Mouse (Mus musculus) ES-E14 (cell line): Measurements from ENCODE around the gene Macrod1.

Source experiments
- CHD2 ChIP-seq: IDR thresholded peaks from 2 replicates; pipeline ENCODE4 v1.6.1; 2014; ENCODE audit warnings: mild to moderate bottlenecking, low read depth, low read length, inconsistent platforms
- HCFC1 ChIP-seq: IDR thresholded peaks from 2 replicates; pipeline ENCODE4 v1.6.1; 2012; ENCODE audit warnings: low read length, inconsistent platforms, borderline replicate concordance; ENCODE audit not compliant: insufficient read depth
- MAFK ChIP-seq: IDR thresholded peaks from 2 replicates; pipeline ENCODE4 v1.6.1; 2014; ENCODE audit warnings: mild to moderate bottlenecking, low read depth, low read length, inconsistent platforms; ENCODE audit not compliant: insufficient read depth
- ZC3H11A ChIP-seq: IDR thresholded peaks from 2 replicates; pipeline ENCODE4 v1.6.1; 2012; ENCODE audit warnings: low read depth, mild to moderate bottlenecking, inconsistent platforms, low read length, borderline replicate concordance
- ZNF384 ChIP-seq: IDR thresholded peaks from 2 replicates; pipeline ENCODE4 v1.6.1; 2012; ENCODE audit warnings: low read depth, low read length, inconsistent platforms

DNA sequence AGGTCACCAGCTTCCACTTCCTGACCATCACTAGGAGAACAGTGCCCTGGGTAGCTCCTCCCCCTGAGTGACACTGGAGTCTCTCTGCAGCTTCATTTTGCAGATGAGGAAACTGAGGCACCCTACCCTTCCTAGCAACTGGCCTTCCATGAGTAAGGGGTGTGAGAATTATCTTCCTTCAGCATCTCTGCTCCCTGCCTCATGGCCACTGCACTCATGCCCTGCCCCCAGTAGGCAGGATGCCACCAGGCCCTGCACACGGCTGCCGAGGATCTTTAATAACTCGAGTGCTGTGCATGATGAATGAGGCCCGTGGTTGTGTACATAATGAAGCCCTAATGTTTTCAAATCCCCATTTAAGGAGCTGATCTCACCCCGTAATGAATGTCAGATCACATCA, 134.4 kb downstream of the Macrod1 start:
- no peak for TF ChIP-seq ZC3H11A
- no peak for TF ChIP-seq ZNF384
- no peak for TF ChIP-seq HCFC1
- TF ChIP-seq MAFK: no peak
- TF ChIP-seq CHD2: no peak
